Mouse (Mus musculus) retina, postnatal 1 day (tissue): ENCODE measurements around the gene Npepps.

Experiments
- DNase-seq: peaks from one replicate; pipeline ENCODE4 v3.0.0-alpha.2; 2012

Npepps gene

GRCm38 (mm10) chr11:97184875-97185274 lies 95.6 kb downstream of the Npepps start:
- DNase-seq: no peak

- no peak for DNase-seq
These were observed 98.0 kb downstream of the Npepps start for GRCm38 (mm10) chr11:97182446-97182845.

DNA sequence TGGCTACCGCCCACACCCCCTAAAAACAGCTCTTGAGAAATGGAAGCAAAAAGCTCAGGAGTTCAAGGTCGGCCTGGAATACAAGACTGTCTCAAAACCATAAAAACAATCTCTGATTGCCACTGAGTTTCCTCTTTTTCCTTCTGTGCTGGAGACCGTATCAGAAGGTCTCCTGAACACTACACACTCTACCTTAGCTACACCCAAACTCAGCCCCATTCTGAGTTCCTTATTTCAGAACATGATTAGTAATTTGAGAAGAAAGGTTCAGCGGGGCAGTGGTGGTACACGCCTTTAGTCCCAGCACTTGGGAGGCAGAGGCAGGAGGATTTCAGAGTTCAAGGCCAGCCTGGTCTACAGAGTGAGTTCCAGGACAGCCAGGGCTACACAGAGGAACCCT lies 99.4 kb downstream of the Npepps start:
- no peak for DNase-seq

DNA sequence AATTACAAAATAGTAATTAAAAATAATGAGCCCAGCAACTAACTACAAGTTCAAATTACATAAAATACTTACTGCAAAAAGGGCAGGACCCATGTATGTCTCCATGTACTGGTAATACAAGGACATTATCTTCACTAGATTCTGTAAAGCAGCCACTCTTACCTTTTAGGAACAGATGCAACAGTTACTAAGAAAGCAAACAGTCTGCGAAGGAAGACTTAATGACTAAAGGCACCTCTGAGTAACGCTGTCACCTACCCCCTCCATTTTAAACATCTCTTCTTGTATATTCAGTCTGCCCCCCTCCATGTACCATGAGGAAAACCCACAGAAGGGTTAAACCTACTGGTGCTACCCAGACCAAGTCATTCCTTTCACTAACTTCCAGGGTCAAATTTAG lies 102.2 kb downstream of the Npepps start:
- no peak for DNase-seq

GRCm38 (mm10) chr11:97176851-97177250 lies 103.6 kb downstream of the Npepps start:
- peak; percentile 71 for DNase-seq

DNA sequence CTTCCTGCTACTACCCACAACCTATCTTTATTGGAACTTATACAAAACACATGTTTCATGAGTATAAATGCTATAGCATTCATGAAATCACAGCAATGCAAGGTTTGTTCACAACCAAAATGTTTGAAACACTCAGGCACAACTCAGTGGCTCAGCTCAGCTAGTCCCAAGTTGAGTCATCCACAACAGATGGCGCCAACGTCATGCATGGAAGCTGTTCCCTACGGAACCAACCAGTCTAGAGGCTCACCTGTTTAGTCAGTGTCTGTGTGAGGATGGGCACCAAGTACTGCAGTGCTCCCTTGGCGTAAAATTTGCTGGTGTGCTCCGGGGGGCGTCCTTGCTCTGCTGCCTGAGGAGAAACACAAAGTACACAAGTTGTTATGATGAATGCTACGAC lies 104.9 kb downstream of the Npepps start:
- no peak for DNase-seq

DNA sequence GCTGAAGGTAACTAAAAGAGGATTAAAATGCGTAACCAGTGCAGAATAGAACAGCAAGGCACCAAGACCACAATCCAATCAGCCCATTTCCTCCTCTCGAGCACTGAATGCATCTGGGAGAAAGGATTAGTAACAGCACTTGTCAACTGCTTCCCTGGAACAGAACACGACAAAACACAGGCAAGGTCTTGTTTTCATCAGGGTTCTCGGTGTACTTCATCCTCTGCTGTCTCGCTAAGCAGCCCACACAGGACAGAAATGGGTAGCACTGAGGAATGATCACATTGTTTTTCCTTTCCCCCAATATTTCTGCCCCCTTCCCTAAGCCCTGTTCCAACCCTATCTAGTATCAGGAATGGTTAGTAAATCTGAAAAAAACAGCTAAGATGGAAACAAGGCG lies 120.1 kb downstream of the Npepps start:
- DNase-seq: no peak

DNA sequence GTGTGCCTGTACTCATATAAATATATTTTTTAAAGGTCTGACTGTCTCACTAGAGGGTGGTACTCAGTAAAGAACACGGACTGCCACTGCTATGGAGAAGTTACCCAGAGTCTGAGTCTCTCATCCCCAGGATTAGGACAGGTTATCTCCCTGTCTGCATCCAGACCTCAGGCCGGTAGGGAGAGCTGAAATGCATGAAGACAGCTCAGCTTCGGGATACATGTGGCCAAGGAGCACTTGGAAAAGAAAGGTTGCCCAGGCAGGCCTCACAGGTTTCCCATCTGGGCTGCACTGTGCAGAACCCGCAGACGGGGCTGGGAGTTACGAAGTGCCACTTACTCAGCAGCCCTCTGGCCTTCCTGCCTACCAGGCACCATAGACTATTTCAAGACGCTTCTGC lies 123.4 kb downstream of the Npepps start:
- no peak for DNase-seq
